Mouse (Mus musculus) cerebellum, adult 11-12 months (tissue): ENCODE measurements at regions not wholly inside any gene's neighbourhood (a gene's known extent, or its start where the extent isn't known, plus 50 kb on each side); places are given as distances from the start of the nearest gene placed in this dataset.
A peak's percentile ranks its signal among the peaks of the same experiment; 100 is the strongest.

Experiments
- DNase-seq: peaks from one replicate; pipeline ENCODE4 v3.0.0; 2022

DNA sequence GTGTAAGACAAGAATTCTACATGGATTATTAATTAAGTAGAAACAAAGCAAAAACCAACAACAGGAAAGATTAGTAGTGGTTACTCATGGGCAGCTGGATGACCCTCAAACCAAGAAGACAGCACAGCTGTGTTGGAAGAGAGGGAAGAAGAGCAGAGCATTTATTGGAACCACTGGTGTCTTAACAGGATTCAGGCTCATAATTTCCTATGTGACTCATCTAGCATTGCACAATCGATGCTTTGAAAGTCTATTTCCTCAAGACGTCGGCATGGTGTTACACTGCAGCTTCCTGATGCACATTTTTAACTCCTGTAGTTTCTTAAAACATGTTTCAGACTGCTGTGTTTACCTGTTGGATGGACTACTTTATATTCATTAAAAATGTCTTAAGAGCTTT, 221.1 kb downstream of the Gja1 start:
- no peak for DNase-seq

DNA sequence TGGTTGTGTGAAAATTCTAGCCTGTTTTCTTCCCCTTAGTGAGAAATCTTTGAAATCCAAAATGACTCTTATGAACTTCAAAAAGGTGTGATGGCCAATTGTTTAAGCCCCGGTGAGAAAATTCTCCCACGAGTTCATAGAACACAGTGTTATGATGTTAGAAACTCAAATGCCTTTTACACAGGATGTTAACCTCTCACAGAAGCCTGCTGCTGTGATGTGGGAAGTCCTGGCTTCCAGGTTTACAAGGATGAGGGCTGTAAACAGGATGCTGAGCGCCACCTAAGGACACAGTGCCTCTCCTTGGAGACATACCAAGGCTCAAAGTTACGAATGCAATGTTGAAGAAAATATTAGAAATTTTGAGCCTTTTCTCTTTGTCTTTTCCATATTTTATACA, 222.8 kb downstream of the Gja1 start:
- no peak for DNase-seq

DNA sequence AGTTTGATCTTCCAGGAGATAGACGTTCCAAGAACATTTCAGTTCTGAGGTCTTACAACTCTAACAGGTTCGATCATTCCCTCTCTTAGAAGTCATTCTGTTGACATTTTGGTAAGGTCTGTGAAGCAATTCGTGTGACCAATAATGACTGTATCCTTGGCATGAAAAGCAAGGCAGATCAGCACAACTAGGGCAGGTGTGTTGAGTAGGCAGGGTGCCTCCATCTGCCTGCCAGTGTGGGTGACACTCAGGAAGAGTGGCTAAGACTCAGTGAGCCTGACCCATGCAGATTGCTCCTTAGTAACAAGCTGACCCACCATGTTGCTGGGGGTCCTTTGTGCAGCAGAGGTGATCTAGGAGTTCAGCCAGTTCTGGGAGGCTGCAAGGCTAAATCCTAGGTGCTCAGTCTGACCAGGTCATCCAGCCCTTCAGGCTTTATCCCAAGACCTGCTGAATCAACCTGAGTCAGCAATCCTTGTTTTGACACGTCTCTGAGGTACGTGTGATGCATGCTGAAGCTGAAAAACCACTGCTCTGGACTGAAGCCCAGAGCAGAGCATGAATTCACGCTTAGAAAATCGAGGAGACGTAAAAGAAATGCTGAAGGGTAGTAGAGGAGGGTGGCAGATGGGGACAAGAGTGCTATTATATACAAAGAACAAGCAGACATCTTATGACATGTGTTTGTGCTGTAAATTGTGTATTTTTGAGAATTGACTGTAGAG, 234.6 kb downstream of the Gja1 start:
- peak; percentile 7 for DNase-seq

GRCm38 (mm10) chr10:56642656-56643055, 265.5 kb downstream of the Gja1 start:
- DNase-seq: no peak

GRCm38 (mm10) chr10:56643376-56644135, 266.4 kb downstream of the Gja1 start:
- no peak for DNase-seq

DNA sequence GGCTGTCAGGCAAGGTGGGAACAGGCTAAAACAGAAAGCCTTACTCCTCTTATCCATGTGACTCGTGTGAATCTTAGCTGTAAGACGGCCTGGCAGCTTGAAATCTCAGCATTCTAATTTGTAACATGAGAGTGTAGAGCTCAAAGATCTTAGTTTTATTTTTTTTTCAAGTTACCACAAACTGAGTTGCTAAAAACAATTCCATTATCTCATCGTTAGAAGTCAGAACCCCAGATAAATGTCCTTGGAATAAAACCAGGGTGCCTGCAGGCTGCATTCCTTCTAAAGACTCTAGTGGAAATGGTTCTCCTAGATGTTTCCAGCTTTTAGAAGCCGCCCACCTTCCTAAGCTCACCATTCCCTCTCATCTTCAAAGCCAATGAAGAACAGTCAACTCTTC, 283.4 kb downstream of the Gja1 start:
- no peak for DNase-seq

DNA sequence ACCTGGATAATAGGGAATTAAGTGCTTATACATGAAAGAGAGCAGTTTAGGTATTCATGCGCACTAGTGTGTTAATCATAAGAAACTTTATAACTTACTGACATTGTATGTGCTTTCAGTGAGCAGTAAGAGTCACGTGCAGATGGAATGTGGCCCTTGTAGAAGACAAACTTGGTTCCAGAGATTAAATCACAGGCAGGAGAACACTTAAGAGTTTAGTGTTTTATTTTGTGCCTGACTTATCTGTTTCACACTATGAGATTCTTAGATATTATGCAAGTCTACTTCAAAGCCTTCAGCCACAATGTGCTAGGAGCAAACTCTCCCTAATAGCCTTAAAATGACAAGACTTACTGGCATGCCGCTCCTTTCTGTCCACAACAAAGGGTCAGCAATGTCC, 296.8 kb downstream of the Gja1 start:
- no peak for DNase-seq

- DNase-seq: no peak
Observed at GRCm38 (mm10) chr10:56682901-56683300, 305.8 kb downstream of the Gja1 start.

GRCm38 (mm10) chr10:56685655-56686250, 308.6 kb downstream of the Gja1 start:
- DNase-seq: no peak

DNA sequence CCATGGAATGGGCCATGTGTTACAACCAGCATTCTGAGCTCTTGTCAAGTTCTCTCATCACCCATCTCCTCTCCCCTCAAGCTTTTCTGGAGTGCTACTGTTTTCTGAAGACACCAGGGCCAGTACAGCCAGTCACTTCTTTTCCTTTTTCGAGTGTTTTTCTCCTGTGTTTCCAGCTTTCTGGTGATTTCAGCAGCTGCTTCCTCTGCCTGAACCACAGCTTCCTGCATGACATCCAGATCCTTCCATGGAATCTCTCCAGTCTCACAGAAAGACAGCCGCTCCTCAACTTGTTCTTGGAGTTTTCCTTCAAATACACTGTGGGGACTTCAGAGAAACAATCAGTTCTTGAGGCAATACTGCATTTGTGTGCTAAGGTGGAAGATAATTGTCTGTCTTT, 314.3 kb downstream of the Gja1 start:
- no peak for DNase-seq

DNA sequence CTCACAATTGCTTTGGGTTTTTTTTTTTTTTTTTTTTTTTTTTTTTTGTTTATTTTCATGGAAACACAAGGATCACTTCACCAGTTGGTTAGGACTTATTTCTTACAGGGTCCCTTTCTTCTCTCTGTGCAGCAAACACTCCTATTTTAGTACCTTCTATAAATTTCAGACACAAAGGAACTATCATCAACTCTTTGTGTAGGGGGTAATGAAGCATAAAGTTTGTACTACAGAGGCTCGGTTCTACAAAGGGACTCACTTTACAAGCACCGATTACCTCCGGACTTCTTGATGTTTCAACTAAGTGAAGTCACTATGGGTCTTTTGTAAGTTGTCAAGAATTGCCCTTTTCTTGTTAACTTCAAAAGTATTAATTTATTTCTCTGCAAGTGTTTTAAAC, 318.0 kb downstream of the Gja1 start:
- DNase-seq: no peak

- DNase-seq: no peak
Observed at GRCm38 (mm10) chr10:56700126-56700525, 323.0 kb downstream of the Gja1 start.

DNA sequence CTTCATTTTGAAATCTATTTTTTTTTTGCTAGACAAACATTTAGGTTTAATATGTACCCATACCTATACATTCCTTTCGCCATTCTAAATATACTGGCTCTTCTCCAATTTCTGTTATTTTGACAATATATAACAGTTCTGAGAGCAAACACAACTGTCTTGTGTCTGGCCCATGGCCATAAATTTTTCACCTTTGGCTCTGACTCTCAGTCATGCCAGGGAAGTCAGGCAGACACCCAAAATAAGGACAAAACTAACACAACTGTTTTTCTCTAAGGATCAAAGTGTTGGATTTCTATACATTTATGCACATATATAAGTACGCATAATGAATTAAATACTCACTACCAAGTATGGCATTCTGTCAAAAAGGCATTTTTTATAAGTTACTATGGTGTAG, 331.3 kb downstream of the Gja1 start:
- DNase-seq: no peak

DNA sequence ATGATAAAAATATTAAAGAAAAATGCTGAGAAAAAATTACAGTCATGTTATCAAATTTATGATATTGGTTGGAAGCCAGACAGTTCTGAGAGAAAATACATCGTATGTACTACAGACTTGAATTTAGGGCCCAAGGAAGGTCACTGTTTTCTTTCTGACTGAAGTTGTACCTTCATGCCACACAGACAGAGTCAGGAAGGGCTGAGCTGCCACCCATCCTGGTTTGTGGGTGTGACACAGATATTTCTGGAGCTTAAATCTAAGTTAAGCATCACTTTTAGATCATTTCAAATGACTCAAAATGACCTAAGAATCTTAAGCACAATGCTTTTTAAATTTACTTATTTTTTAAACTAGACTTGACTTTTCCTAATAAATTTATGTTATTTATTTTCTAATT, 331.8 kb downstream of the Gja1 start:
- DNase-seq: no peak

DNA sequence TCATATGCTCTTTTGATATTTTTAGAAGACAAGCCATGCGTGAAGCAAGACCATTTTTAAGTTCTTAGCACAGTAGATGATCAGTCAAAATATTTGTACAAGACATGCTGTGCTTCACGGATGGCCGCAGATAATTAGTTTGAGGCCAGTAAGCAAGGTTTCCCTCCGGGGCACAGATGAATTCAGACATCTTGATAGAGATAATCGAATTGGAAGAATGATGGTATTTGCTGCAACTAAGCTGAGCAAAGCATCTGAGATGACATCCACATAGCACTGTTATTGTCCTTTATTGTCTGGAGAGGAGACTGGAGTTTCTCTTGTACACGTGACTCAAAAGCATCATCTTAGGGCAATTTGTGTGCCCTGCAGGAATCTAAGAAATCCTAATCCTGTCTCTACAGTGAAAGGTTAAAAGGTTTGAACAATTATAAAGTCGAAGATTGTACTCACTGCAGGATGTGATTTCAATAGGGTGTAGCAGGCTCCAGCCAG, 335.5 kb downstream of the Gja1 start:
- no peak for DNase-seq

- DNase-seq: no peak
Observed at GRCm38 (mm10) chr10:56737073-56737472, 359.9 kb downstream of the Gja1 start.

- DNase-seq: no peak
Observed at GRCm38 (mm10) chr10:56739621-56740020, 362.5 kb downstream of the Gja1 start.

- no peak for DNase-seq
Observed at GRCm38 (mm10) chr10:56752134-56752533, 375.0 kb downstream of the Gja1 start.

- no peak for DNase-seq
Observed at GRCm38 (mm10) chr10:56753576-56753975, 376.4 kb downstream of the Gja1 start.

DNA sequence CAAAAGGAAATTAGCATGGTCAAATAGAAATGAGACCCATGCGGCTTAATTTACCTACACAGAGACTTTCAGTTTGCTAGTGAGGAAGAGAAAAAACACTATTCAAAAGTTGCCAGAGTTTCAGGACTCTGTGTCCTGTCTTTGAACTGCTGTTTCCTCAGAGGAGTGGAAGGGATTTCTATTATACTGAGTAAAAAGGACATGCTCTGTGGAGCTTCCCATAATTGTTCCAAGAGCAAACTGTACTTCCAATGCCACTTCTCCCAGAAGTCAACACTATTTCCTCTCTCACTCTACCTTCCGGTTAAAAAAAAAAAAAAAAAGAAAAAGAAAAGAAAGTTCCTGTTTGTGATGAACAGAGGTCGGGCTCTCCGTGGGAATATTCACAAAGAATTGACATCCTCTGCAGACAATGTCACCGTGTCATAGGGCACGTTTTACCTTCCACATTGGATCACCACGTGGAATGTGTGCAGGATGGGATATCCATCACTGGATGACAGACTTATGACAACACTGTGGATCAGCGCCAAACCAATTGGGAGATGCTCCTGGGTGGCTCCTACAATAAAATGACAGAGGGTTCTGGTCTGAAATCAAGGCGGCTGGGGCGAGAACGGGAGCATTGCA, 377.5 kb downstream of the Gja1 start:
- DNase-seq: no peak

GRCm38 (mm10) chr10:56770629-56771028, 393.5 kb downstream of the Gja1 start:
- DNase-seq: no peak

- DNase-seq: no peak
Observed at GRCm38 (mm10) chr10:56782265-56782664, 405.1 kb downstream of the Gja1 start.

- DNase-seq: no peak
Observed at GRCm38 (mm10) chr10:56783941-56784340, 406.8 kb downstream of the Gja1 start.

GRCm38 (mm10) chr10:56788081-56788480, 411.0 kb downstream of the Gja1 start:
- no peak for DNase-seq
